Mouse (Mus musculus): ENCODE measurements at regions not wholly inside any gene's neighbourhood (a gene's known extent, or its start where the extent isn't known, plus 50 kb on each side); places are given as distances from the start of the nearest gene placed in this dataset.

- ATAC-seq (ENCODE audit: insufficient read depth) (no peak), DNase-seq (ENCODE audit: low read depth in 3 of 3, low spot score in 3 of 3) (no peak)
- TF ChIP-seq CTCF (IDR thresholded peaks at IDR 0.05; ENCODE audit: low read depth) (no peak), EP300 (IDR thresholded peaks at IDR 0.05; ENCODE audit: low read depth) (no peak)
- no peak overlapping the region for H3K9ac ChIP-seq (replicated peaks)
- no peak overlapping the region for H3K4me3 ChIP-seq (ENCODE audit: insufficient read depth in 1 of 2, low read depth in 2 of 2, low read length in 2 of 2)
- 65% methylated on average over 10 of the region's 10 CpGs for WGBS (ENCODE audit: insufficient replicate concordance)
- H3K36me3 ChIP-seq (replicated peaks; ENCODE audit: control insufficient read depth, insufficient read depth, low read depth) = no peaks in the 10 kb centered on the region
- no peaks in the 10 kb centered on the region for H3K9me3 ChIP-seq (ENCODE audit: control insufficient read depth, low read length)
- H3K27ac ChIP-seq = no peak overlapping the region
- no peaks in the 10 kb centered on the region for H3K4me1 ChIP-seq (replicated peaks; ENCODE audit: control insufficient read depth in 2 of 2, insufficient read depth in 2 of 2, low read length in 1 of 2)
- H3K27me3 ChIP-seq (ENCODE audit: control insufficient read depth, insufficient read depth, low read length) = no peaks in the 10 kb centered on the region
- H3K4me2 ChIP-seq (ENCODE audit: low read depth) = no peak overlapping the region
Observed at GRCm38 (mm10) chr13:31503191-31503590, 52.7 kb upstream of the Foxq1 start.

GRCm38 (mm10) chr13:31503832-31504231, 52.1 kb upstream of the Foxq1 start:
- Histone ChIP-seq H3K4me3 (ENCODE audit: insufficient read depth in 1 of 2, low read depth in 2 of 2, low read length in 2 of 2) (no peak overlapping the region), H3K4me2 (ENCODE audit: low read depth) (no peak overlapping the region), H3K9me3 (ENCODE audit: control insufficient read depth, low read length) (no peaks in the 10 kb centered on the region), H3K9ac (replicated peaks) (no peak overlapping the region), H3K27me3 (ENCODE audit: control insufficient read depth, insufficient read depth, low read length) (no peaks in the 10 kb centered on the region), H3K36me3 (replicated peaks; ENCODE audit: control insufficient read depth, insufficient read depth, low read depth) (no peaks in the 10 kb centered on the region), H3K27ac (no peak overlapping the region), H3K4me1 (replicated peaks; ENCODE audit: control insufficient read depth in 2 of 2, insufficient read depth in 2 of 2, low read length in 1 of 2) (no peaks in the 10 kb centered on the region)
- no peak for ATAC-seq (ENCODE audit: insufficient read depth)
- WGBS (ENCODE audit: insufficient replicate concordance) = 53% methylated on average over 11 of the region's 11 CpGs
- TF ChIP-seq EP300 (IDR thresholded peaks at IDR 0.05; ENCODE audit: low read depth) (no peak), CTCF (IDR thresholded peaks at IDR 0.05; ENCODE audit: low read depth) (no peak)
- DNase-seq (ENCODE audit: low read depth in 3 of 3, low spot score in 3 of 3) = no peak

DNA sequence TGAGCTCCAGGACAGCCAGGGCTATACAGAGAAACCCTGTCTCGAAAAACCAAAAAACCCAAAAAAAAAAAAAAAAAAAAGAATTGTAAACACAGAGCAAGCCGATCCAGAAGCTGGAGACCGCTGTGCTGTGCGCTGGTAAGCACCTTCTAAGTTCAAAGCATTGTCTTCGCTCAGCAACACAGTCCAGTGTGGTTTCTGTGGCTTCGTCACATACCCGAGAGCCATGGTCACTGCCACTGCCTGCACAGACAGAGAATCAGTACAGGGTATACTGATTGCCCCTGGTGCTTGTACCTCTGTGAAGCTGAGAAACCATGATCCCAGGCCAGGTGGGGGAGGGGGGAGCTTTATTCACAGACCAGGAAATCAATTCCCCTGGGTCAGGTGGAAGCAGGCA, 51.6 kb upstream of the Foxq1 start:
- DNase-seq (ENCODE audit: low read depth in 3 of 3, low spot score in 3 of 3) = no peak
- TF ChIP-seq CTCF (IDR thresholded peaks at IDR 0.05; ENCODE audit: low read depth) (no peak), EP300 (IDR thresholded peaks at IDR 0.05; ENCODE audit: low read depth) (no peak)
- no peaks in the 10 kb centered on the region for H3K9me3 ChIP-seq (ENCODE audit: control insufficient read depth, low read length)
- H3K27ac ChIP-seq = no peak overlapping the region
- ATAC-seq (ENCODE audit: insufficient read depth) = no peak
- H3K4me2 ChIP-seq (ENCODE audit: low read depth) = no peak overlapping the region
- no peaks in the 10 kb centered on the region for H3K27me3 ChIP-seq (ENCODE audit: control insufficient read depth, insufficient read depth, low read length)
- H3K4me3 ChIP-seq (ENCODE audit: insufficient read depth in 1 of 2, low read depth in 2 of 2, low read length in 2 of 2) = no peak overlapping the region
- no peak overlapping the region for H3K9ac ChIP-seq (replicated peaks)
- H3K4me1 ChIP-seq (replicated peaks; ENCODE audit: control insufficient read depth in 2 of 2, insufficient read depth in 2 of 2, low read length in 1 of 2) = no peaks in the 10 kb centered on the region
- no peaks in the 10 kb centered on the region for H3K36me3 ChIP-seq (replicated peaks; ENCODE audit: control insufficient read depth, insufficient read depth, low read depth)
- 29% methylated on average over 6 of the region's 7 CpGs for WGBS (ENCODE audit: insufficient replicate concordance)

DNA sequence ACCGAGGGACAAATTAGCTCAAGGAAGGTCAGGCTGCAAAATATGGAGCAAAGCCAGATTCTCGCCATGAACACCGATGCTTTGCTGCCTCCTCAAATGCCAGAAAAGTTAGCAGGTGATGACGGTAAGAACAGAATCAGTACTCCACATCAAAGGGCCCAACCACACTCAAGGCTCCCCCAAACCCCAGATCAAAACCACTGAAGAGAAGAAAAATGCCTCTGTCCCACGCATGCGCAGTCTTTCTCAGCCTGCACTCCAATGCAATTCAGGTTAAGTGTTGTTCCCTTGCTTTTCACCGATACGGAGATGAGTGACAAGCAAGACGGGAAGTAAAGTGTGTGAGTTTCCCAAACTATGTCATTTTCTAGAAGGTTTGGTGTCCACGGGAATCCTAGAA, 50.5 kb upstream of the Foxq1 start:
- no peaks in the 10 kb centered on the region for H3K36me3 ChIP-seq (replicated peaks; ENCODE audit: control insufficient read depth, insufficient read depth, low read depth)
- H3K4me1 ChIP-seq (replicated peaks; ENCODE audit: control insufficient read depth in 2 of 2, insufficient read depth in 2 of 2, low read length in 1 of 2) = no peaks in the 10 kb centered on the region
- H3K27ac ChIP-seq = no peak overlapping the region
- ATAC-seq (ENCODE audit: insufficient read depth) (no peak), DNase-seq (ENCODE audit: low read depth in 3 of 3, low spot score in 3 of 3) (no peak)
- no peaks in the 10 kb centered on the region for H3K27me3 ChIP-seq (ENCODE audit: control insufficient read depth, insufficient read depth, low read length)
- TF ChIP-seq EP300 (IDR thresholded peaks at IDR 0.05; ENCODE audit: low read depth) = no peak
- no peak for TF ChIP-seq CTCF (IDR thresholded peaks at IDR 0.05; ENCODE audit: low read depth)
- no peak overlapping the region for H3K4me2 ChIP-seq (ENCODE audit: low read depth)
- no peak overlapping the region for H3K9ac ChIP-seq (replicated peaks)
- 69% methylated on average over 10 of the region's 10 CpGs for WGBS (ENCODE audit: insufficient replicate concordance)
- no peak overlapping the region for H3K4me3 ChIP-seq (ENCODE audit: insufficient read depth in 1 of 2, low read depth in 2 of 2, low read length in 2 of 2)
- no peaks in the 10 kb centered on the region for H3K9me3 ChIP-seq (ENCODE audit: control insufficient read depth, low read length)
